Mouse (Mus musculus) liver, embryonic 14 days (tissue): ENCODE results near the gene Smco2. TPM values are rescaled to one million over a fixed set of nuclear protein-coding genes. Genes with fewer than 3 reads are reported as not detected.

Source experiments
- polyA plus RNA-seq: library from polyadenylated mRNA; depleted of rRNA; stranded (reverse); fragments of >200 nt; gene quantifications from 2 replicates; pipeline ENCODE4 v1.2.3, GENCODE M21; 2012; rRNA removed

Smco2 gene
- not detected in 2 replicates for polyA plus RNA-seq

GRCm38 (mm10) chr6:146850050-146850449 is at the start of gene Smco2:
Smco2 (plus strand) TSS chr6:146850104.

GRCm38 (mm10) chr6:146887958-146888659 is 38.2 kb downstream of the Smco2 start, which contains the start of gene Ppfibp1:
Ppfibp1 (plus strand) TSS chr6:146888487.

Other genes starting within 250 kb of the Smco2 start
- 44.7 and 50.2 TPM in 2 replicates for gene Med21, start 207.6 kb upstream of the Smco2 start, polyA plus RNA-seq
- 10.0 and 13.1 TPM in 2 replicates for gene Tm7sf3, start 207.3 kb upstream of the Smco2 start, polyA plus RNA-seq
- 1.9 and 2.1 TPM in 2 replicates for gene Stk38l, start 125.1 kb upstream of the Smco2 start, polyA plus RNA-seq
- 0.55 and 0.56 TPM in 2 replicates for gene Arntl2, start 54.0 kb upstream of the Smco2 start, polyA plus RNA-seq
- gene Ppfibp1, start 38.4 kb downstream of the Smco2 start, polyA plus RNA-seq, result 5.0 and 5.9 TPM in 2 replicates
- gene 1700034J05Rik, start 104.3 kb downstream of the Smco2 start, polyA plus RNA-seq, result not detected in 2 replicates
- gene Rep15, start 182.5 kb downstream of the Smco2 start, polyA plus RNA-seq, result 0.10 and 0.14 TPM in 2 replicates
- gene Mrps35, start 192.7 kb downstream of the Smco2 start, polyA plus RNA-seq, result 24.0 and 25.8 TPM in 2 replicates
- gene Mansc4, start 236.9 kb downstream of the Smco2 start, polyA plus RNA-seq, result not detected in 2 replicates
- 2.0 and 2.4 TPM in 2 replicates for gene Klhl42, start 241.3 kb downstream of the Smco2 start, polyA plus RNA-seq